Mouse (Mus musculus): ENCODE measurements around the gene Tbx4. TPM values are rescaled to one million over a fixed set of nuclear protein-coding genes. Genes with fewer than 3 reads are reported as not detected.
A peak's percentile ranks its signal among the peaks of the same experiment; 100 is the strongest.

Tbx4 gene
- total and polyA plus RNA-seq, 3 experiments = 0.10 to 0.27 TPM; not detected in 1

GRCm38 (mm10) chr11:85900291-85900690 lies 14.1 kb downstream of the Tbx4 start:
- DNase-seq = no peak

DNA sequence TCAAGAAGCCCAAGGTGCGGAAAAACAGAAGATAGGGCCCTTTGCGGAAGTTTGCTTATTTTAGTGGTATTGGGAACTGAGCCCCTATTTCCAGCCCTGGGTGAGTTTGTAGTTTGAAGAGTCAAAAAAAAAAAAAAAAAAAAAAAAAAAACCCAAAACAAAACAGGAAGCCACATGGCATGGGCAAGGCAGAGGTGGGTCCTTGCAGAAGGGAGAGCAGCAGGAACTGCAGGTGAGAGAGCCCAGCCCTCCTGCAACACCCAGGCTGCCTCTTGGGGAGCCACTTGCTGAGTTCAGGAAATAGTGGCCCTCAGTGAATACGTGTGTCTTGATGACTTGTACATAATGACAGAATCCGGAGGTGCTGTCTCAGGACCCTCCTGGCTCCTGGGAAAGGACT lies 23.3 kb downstream of the Tbx4 start:
- DNase-seq = no peak

- no peak for DNase-seq
Observed at GRCm38 (mm10) chr11:85910133-85910532, 23.9 kb downstream of the Tbx4 start.

GRCm38 (mm10) chr11:85913506-85913905 lies 27.3 kb downstream of the Tbx4 start:
- peak; percentile 29 for DNase-seq

GRCm38 (mm10) chr11:85917091-85917992 lies 31.1 kb downstream of the Tbx4 start:
- no peak for DNase-seq

DNA sequence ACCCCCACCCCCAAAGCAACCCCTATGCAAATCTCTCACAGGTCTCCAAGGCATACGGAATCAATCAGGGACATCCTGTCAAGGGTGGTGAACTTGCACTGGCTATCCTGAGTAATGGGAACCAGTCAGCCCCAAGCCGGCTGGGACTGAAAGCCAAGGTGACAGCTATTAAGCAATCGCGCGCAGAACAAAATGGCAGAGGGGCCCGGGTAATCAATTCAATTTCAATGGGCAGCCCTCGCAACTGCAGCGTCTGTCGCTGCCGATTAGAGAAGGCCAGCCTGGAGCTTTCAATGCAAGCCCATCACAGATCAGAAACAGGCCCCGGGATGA lies 31.7 kb downstream of the Tbx4 start:
- DNase-seq = no peak

- no peak for DNase-seq
Observed at GRCm38 (mm10) chr11:85918388-85918940, 32.2 kb downstream of the Tbx4 start.

GRCm38 (mm10) chr11:85925294-85925743 lies 39.1 kb downstream of the Tbx4 start:
- peak; percentile 50 for DNase-seq

DNA sequence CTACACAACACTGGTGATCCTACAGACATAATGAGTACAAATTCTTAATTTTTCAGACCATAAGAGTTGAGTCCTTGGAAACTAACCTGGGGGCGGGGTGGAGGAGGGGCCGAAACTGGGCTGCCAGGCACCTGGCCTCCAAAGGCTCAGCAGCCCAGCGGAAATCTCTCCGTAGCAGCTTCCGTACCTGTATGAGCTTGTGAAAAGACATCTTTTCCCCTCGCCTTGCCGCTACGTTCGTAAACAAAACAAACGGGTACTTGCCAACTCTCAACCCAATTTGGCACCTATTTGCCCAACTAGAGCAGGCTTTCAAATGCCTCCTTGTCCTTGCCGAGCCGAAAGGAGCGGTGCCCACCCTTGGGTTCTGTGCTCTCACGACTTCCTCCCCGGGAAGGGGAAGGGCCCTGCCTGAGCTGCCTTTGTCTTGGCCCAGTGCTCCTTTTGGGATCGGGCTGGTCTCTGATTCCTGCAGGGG lies 40.1 kb downstream of the Tbx4 start:
- no peak for DNase-seq

GRCm38 (mm10) chr11:85928106-85928505 lies 41.9 kb downstream of the Tbx4 start:
- DNase-seq = no peak

DNA sequence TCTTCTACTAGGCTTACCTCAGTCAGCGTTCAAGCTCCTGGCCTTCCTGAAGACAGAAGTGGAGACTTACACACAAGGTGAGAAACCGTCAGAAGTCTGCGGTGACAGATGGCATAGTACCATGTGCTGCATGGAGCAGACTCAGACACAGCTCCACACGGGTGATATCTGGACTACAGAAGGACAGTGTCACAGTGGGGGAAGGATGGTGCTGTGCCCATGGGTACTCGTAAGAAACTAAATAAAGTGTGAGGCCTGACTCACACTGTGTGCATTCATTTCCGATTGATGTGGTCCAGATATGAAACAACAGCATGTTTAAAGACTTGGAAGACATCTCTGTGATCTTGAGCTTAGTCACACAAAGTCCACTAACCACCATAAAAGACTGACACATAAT lies 43.4 kb downstream of the Tbx4 start:
- DNase-seq = no peak

- DNase-seq = peak; percentile 24
Observed at GRCm38 (mm10) chr11:85941785-85942570, 55.8 kb downstream of the Tbx4 start.

DNA sequence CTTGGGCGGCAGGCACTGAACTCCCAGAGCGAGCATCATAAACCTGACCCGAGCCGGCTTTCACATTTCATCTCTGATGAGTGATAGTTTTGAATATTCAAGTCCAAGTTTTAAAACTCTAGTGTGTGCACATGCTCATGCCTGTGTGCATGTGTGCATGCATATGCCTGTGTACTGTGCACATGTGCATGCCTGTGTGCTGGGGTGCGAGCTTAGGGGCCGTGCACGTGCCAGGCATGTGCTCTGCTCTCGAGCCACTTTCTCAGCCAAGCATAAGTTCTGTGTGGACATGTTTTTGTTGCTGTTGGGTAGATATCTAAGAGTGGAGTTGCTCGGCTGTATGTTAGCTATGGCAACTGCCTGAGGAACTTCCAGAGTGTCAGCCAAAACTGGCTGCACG lies 62.5 kb downstream of the Tbx4 start:
- no peak for DNase-seq

GRCm38 (mm10) chr11:85949749-85950148 lies 63.5 kb downstream of the Tbx4 start:
- no peak for DNase-seq

GRCm38 (mm10) chr11:85952538-85952937 lies 66.3 kb downstream of the Tbx4 start:
- no peak for DNase-seq

GRCm38 (mm10) chr11:85955611-85956010 lies 69.4 kb downstream of the Tbx4 start:
- DNase-seq = no peak

DNA sequence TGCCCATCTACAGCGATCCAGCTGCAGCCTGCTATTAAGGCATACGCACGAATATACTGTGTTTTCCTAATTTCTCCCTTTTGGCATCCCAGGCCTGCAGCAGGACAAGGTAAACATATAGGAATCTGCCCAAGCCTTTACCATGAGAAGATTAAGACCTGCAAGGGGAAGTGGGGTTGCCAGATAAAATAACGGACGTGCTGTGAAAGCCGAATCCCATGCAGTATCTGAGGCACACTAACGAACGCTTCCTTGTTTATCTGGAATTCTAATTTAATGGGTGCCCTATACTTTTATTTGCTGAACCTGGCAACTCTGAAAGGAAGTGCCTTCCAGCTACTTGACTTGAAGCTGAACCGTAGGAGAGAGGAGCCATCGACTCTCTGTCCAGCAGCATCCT lies 70.2 kb downstream of the Tbx4 start:
- no peak for DNase-seq

- DNase-seq = no peak
Observed at GRCm38 (mm10) chr11:85956950-85957778, 70.9 kb downstream of the Tbx4 start.

DNA sequence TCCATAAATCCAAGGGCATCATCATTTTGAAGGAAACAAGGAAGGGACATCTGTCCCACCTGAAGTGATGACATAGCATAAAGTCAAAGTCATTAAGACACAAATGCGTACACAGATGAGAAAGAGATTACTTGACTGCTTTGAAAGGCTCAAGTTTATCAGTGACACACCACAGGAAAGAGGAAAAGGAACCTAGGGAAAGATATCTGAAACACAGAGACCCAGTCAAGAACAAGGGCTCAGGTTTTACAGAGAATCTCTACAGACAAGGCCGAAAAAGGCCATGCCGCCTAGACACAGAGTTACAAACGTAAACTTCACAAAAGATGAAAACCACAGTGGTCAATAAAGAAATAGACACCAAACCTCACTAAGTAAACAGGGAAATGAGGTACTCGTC lies 73.6 kb downstream of the Tbx4 start:
- DNase-seq = no peak

DNA sequence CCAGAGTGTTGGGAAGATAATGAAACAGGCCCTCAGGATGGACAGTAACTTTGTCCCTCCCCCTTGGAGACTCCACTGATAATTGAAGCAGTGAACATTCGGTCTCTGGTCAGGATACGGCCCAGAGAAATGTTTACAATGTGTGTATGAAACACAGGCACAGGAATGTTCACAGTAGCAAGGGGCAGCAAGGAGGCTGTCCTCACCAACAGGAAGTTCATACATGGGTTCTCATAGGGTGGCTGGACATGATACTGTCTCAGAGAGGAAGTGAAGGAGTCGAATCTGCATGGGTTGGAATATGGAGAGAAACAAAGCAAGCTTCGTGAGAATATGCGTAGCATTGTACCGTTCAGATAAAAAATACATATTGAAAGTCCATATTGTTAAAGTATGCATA lies 74.1 kb downstream of the Tbx4 start:
- no peak for DNase-seq

DNA sequence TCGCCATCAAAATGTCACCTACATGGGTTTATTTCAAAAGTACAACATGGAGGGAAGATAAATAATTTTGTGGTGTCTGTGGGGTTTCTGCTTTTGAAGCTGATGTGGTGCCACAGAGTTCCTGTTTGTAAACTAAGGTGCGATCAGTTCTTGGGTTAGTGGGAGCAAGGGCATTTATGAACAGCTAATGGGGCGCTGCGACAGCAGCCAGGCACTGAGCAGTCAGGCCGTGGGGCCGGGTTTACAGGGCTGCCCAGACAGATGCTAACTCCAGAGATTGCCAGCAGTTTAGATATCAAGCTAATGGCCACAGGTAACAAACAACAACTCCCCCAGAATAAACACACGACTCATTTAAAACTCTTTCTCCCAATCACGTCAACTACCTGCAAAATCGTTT lies 75.3 kb downstream of the Tbx4 start:
- DNase-seq = no peak
